Mouse (Mus musculus) ovary, postnatal 10 days (tissue): ENCODE measurements around the gene Bik.
"Not testable (repeated sequence)": the region's sequence is repeated elsewhere in the genome, so short reads cannot be mapped to it uniquely, and the experiment has no call there.

Experiments
- DNase-seq: peaks from one replicate; pipeline ENCODE4 v3.0.0; 2022; ENCODE audit warnings: low spot score

Bik gene

DNA sequence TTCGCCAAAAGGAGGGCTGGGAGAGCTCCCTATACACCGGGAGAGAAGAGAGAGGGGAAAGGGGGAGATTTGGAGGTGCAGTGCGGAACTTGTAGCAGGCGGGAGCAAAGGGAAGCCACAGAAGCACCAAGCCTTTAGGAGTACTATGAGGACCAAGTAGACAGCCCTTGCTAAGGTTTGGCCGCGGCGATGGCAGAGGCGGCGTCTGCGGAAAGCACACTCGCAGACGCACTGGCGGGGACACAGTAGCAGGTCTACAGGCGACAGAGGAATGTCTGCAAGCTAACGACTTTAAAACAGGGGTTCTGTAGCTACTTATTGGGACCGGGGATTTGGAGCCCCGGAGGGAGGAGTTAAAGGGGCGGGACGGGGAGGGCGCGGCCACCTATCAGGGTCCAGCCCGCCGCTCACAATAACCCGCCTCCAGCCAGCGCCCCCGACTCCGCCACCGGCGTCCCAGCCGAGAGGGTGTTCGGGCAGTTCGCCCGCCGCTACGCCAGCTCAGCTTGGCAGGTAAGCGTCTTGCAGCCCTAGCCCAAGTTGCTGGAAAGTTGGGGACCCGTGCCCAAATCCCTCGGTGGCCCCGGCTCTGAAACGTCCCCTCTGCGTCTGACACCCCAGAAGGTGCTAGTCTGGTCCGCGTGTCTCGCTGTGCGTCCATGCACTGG lies at the start of gene Bik:
Bik (plus strand) TSS at position 439 of the 668 bp plus-strand sequence.
- DNase-seq = no peak

DNA sequence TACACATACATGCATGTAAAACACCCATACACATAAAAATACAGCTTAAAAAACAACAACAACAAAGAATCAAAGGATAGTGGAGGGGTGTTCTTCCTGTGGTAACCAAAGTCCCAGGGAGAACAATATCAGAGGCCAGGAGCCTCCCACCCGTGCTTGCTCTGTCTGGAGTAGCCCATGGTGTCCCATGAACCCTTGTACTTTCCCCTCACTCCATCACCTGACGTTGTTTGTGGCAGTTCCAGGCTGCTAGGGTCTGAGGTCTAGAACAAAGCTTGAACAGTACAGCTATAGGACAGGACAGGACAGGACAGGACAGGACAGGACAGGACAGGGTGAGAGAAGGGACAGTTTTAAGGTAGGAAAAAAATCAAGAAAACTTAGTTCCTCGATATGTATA lies 48.6 kb upstream of the Bik start:
- no peak for DNase-seq

DNA sequence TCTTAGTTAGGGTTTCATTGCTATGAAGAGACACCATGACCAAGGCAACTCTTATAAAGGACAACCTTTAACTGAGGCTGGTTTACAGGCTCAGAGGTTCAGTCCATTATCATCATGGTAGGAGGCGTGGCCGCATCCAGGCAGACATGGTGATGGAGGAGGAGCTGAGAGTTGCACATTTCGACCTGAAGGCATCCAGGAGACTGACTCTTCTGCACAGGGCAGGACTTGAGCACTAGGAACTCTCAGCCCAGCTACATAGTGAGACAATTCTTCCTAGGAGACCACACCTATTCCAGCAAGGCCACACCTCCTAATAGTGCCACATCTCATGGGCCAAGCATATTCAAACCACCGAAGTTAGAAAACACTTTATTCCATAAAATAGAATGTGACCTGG lies 46.8 kb upstream of the Bik start:
- no peak for DNase-seq

DNA sequence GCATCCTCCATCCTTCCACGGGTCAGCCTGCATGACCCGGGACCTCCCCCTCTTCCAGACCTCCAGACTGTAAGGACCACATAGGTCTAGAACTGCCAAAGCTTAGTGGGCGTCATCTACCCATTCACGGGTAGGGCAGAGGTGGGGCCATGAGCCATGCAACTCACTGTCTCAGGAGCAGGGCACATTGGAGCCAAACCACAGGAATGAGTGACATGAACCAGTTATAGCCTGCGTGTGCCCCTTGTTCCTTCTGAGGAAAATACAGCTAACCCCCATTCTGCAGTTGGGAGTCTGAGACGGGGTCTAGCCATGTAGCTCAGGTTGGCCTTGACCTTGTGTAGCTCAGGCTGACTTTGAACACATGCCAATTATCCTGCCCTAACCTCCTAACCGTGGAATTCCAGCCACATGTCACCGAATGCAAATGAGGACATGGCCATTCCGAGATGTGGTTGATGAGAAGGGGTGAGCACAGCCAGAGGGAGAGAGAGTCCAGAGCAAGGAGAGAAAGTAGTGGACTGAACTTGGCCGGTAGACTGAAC lies 45.4 kb upstream of the Bik start:
- DNase-seq = no peak

DNA sequence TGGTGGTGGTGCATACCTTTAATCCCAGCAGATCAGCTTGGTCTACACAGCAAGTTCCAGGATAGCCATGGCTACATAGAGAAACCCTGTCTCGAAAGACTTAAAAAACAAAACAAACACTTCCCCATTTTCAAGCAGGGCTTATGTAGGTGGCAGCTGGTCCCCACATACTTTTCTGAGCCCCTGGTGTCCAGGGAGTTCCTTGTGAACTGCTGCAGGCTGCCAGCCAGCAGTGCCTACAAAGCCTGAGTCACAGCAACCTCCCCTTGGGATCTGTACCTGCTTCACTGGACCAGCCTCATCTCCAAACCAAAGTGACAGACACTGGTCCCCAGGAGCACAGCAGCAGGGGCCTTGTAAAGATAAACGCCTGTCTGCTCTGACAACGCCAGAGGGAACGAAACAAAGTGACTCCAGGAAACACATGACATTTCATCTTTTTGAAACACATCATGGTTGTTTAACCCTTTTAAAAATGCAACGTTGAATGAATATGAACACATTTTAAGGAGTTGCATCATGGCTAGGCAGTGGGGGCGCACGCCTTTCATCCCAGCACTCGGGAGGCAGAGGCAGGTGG lies 43.9 kb upstream of the Bik start:
- no peak for DNase-seq

DNA sequence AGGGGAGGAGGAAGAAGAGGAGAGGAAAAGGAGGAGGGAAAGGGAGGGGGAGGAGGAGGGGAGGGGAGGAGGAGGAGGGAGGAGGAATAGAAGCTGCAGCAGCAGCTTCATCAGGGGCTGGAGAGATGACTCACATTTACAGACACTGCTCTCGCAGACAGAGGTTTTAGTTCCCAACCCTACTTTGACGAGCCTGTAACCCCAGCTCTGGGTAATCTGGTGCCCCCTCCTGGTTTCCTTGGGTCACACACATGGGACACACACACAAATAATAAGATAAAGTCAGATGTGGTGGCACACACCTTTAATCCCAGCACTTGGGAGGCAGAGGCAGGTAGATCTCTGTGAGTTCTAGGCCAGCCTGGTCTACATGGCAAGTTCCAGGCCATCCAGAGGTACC lies 43.2 kb upstream of the Bik start:
- DNase-seq = no peak

DNA sequence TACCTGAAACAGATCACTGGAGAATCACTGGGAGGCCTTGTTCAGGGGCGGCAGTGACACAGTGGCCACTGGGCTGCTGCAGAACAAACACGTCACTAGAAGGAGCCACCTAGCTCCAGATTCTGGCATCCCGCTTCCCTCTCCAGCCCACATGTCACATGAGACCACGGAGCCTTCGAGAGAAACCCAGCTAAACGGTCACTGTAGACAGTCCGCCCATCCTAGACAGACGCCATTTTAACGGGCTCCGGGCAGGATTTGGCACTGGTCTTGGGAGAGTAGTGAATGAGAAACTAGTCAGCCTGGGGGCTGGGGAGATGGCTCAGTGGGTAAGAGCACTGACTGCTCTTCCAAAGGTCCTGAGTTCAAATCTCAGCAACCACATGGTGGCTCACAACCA lies 42.4 kb upstream of the Bik start:
- DNase-seq = no peak

DNA sequence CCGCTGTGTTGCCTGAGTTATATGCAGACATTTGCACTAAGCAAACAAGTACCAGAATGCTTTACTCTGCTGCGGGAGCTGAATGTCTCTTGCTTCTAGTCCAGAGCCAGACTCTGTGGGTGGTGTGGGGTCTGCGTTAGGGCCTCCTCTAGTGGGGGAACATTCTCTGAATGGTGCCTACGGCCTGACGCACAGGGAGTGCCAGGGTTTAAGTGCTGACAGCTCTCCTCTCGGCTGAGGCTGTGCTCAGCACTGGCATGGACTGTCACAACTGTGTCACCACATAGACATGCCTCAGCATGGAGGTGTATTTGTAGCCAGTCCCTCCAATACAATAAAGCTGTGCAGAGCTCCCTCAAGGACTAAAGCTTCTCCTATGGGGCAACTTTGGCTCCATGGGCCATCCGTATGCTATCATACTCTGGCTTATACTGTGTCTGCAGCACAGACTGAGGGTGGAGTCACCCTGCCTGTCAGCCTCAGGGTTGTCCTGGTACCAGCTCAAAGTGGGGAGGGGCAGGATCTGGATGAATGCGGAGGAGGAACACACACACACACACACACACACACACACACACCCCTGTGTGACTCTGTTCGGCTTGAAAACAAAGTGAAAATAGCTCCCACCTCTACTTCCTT lies 39.1 kb upstream of the Bik start:
- no peak for DNase-seq

DNA sequence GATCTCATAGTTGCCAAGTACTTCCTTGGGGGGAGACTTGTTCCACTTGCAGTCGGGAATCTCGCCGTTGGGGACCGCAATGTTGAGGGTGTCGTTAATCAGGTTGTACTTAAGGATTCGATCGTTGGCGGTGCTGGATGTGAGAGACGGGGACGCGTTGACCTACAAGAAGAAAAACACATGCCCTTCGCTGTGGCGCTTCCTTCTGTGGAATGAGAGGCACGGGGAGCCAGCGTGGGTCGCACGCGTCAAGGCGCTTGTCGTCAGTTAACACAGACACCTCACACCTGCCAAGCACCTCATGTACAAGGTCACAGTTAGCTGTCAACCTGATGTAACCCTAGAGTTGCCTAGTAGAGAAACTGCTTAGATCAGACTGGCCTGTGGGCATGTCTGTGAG lies 37.2 kb upstream of the Bik start:
- DNase-seq = no peak

DNA sequence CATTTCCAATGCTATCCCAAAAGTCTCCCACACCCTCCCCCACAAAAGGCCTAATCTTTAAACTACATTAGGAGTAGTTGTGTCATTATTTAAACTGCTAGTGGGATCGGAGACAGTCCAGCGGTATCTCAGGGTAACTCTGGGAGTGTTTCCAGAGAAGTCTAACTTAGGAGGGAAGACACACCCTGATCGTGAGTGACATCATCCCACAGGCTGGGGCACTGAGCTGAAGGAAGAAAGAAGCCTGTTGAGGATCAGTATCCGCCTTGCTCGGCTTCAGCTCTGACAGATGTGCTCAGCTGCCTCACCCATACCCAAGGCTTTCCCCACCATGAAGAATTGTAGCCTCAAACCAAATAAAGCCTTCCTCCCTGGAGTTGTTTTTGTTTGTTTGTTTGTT lies 34.8 kb upstream of the Bik start:
- DNase-seq = no peak

DNA sequence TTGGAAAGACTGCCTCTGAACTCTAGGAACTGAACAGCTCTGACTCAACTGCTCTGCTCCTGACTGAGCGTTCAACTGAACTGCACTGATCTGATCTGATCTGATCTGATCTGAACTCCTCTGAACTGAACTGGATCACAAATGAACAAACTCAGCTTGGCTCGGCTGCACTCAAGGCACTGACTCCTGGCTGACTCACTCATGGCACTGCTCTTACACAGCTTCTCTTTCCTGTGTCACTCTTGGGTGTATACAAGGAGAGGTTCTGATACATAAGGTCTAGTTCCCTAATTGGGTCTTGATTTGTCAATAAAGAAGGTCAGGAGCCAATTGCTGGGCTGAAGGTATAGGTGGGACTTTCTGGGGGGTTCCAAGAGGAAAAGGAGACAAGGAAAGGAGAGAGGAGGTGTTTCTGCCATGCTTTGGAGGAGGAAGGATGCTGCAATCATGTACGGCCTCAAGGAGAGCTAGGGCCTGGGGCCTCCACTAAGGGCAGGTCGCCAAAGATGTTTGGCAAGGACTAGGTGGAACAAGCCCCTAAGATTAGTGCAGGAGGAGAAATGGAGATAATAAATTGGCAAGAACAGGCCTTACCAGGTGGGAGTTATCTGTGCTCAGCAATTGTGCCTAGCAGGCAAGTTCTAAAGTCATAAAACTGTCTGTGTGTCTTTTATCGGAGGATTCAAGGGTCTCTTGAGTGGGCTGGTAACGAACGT lies 32.6 kb upstream of the Bik start:
- DNase-seq = no peak

DNA sequence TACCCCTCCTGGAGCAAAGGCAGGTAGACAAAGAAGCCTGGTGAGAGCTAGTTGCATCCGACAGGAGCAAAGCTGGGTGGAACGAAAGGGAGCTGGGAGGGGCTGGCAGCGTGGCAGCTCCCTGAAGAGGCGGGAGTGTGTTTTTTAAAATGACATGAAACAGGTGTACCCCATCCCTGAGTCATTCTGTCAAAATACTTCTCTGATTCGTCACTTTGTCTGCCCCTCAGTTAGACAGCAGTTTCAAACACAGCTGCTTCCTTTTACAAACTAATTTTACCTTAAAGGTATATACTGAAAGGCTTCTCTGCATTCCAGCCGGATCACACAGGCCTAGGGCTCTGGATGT lies 32.1 kb upstream of the Bik start:
- no peak for DNase-seq

DNA sequence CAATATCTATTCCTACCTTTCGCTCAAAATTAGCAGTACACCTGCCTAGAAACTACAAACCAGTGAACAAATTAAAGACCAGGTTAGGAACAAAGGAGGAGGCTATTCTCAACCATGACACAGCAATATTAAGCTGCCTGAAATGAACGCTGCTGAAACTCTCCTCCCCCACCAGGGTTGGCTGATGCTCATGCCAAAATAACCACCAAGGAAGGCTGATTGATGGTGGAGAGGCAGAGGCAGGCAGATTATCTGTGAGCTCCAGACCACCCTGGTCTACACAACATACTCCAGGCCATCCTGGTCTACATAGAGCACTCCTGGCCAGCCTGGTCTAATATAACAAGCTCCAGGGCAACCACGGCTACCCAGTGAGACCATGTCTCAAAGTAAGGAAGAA lies 31.5 kb upstream of the Bik start:
- DNase-seq = no peak

DNA sequence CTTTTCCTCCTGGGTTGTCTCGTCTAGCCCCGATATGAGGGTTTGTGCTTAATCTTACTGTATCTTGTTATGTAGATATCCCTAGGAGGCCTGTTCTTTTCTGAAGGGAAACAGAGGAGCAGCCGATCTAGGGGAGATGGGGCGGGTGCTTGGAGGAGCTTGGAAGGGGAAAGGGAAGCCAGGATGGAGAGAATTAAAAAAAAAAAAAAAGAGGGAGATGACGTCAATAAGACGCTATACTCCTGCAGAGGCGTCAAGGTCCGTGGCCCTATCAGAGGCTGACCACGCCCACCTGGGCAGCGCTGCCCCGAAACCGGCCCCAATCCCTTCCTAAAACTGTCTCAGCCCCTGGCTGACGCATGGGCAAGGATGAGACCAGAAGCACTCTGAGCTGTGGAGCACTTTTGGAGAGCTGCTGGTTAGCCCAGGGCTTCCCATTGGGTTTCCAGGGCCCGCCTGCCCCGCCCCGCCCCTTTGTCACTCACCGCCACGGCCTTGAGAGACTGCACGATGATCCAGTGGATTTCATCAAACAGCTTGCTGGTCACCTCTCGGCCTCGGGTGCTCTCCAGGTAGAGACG lies 30.8 kb upstream of the Bik start:
- no peak for DNase-seq

DNA sequence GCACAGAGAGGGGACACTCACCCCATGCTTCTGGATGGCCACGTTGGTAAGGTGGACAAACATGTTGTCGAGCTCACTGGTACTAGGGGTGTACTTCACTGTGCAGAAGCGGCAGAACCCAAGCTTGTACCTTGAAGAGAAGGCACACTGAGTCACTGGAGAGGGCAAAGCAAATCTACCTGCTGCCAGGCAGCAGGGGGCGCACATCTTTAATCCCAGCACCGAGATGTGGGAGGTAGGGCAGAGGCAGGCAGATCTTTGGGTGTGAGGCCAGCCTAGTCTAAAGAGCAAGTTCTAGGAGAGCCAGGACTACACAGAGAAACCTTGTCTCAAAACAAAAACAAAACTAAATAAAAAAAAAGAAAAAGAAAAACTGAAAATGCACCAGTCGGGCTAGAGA lies 29.4 kb upstream of the Bik start:
- DNase-seq = no peak

DNA sequence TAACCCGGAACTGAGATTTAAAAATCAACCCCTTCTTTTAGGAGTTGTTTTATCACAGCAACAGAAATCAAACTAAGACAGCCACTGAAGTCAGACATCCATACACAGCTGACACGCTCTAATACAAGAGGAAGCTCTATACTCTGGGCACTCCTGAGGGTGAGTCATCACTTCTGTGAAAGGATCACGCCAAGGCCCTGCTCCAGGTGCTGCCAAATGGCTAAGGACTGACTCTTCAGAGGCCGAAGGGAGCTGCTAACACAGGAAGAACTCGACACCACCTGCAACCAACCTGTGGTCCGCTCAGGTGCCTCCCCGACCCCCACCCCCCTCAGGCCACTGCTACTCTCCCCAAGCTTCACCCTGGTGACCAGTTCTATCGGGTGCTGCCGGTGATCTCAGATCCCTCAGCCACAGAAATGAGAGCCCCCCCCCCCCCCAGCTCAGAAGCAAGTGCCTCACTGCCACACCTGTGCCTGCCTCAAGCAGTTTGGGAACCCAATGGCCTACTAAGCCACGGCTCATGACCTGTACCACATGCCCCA lies 27.4 kb upstream of the Bik start:
- DNase-seq = no peak

DNA sequence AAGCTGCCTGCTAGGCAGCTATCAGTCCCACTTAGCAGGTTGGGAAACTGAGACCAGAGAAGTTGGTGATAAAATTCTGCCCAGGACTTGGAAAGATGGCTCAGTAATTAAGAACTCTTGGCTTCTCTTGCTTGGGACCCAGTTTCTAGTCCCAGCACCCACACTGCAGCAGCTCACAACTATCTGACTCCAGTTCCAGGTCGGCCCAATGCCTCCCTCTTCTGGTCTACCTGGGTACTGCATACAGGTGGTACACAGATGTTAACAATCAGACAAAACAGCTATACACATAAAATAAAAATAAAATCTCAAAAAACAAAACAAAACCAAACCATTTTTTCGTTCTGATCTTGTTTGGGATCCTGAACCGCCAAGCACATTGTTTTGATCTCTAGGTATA lies 26.3 kb upstream of the Bik start:
- DNase-seq = no peak

DNA sequence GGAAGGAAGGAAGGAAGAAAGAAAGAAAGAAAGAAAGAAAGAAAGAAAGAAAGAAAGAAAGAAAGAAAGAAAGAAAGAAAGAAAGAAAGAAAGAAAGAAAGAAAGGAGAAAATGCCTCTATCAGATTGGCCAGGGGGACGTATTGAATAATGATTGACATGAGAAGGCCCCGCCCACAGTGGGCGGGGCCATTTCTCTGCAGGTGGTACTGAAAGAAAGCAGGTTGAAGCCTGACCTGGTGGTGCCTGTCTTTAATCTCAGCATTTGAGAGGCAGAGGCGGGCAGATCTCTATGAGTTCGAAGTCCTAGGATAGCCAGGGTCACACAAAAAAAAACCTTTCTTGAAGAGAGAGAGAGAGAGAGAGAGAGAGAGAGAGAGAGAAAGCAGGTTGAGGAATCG lies 25.2 kb upstream of the Bik start:
- not testable (repeated sequence) for DNase-seq

DNA sequence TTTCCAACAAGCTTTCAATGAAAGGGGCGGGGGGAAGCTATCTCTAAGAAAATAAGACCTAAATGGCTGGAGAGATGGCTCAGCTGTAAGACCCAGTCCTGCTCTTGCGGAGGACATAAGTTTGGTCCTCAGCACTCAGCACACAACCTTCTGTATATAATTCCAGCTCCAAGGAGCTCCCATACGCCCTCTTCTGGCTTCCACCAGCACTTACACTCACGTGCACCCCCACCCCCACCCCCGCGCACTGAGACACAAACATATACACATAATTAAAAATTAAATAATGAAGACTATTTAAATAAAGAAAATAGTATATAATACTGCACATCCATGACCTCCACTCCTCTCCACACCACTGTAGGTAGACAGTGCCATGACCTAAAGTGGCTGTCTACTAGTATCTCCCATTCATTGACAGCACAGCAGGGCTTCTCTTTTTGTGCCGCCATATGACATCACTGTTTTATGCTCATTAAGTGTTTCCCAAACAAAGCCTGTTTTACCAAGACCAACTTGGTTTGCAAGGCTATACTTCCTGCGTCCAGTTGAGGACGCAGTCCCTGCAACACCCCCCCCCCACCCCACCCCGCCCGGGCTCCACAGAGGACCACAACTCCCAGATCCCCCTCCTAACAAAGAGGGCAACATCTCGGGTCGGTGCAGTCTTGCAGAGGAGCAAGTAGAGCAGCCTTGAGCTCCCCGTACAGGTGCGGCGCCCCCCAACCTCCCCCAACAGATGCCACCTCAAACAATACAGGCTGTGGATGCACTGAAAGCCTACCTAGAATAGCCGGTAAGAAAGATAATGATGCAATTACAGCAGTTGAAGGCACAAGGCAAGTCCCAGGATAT lies 16.5 kb upstream of the Bik start:
- no peak for DNase-seq

DNA sequence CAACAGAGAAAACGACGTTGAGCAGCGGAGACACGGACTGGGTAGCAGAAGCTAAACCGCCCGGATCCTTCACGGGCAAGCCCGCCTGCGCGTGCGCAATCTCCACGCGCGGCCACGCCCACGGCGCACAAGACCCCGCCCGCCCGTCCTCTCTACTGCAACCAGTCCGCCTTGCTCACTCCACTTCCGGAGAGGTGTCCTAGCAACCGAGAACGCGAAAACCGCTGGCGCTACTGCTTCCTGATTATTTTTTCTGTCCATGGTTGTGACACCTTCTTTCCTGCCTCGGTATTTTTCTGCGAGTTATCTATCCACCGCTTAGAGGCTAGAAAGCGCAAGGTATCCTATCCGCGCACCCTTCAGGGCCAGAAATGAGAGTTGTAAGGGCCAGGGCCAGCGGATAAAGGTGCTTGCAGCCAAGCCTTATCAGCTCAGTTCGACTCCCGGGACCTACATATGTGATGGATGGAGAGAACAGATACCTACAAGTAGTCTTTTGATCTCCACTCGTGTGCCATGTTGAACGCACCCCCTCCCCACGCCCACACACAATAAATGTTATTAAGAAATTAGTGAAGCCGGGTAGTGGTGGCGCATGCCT lies 15.8 kb upstream of the Bik start, which contains the start of gene Ttll1:
Ttll1 (minus strand) TSS at position 89 of the 601 bp plus-strand sequence.
- peak; percentile 84 for DNase-seq
